Mouse (Mus musculus) neural tube, embryonic 11.5 days (tissue): Measurements from ENCODE around the gene Syce2. TPM values are rescaled to one million over a fixed set of nuclear protein-coding genes. Genes with fewer than 3 reads are reported as not detected.

ENCODE experiments used
- ATAC-seq: fragments of 200-750 bp; cut with Nextera tagmentation; 2 replicates; pipeline ENCODE4 v1.8.0; 2017; ENCODE audit warnings: moderate number of reproducible peaks, mild to moderate bottlenecking, moderate TSS enrichment, moderate library complexity; ENCODE audit not compliant: insufficient read depth, low FRiP score, low TSS enrichment
- DNase-seq: peaks from one replicate; pipeline ENCODE4 v3.0.0-alpha.2; 2015; ENCODE audit warnings: low spot score
- H3K27ac ChIP-seq: fragments of 300-500 bp; sonication (generic); 2 replicates; pipeline ENCODE4 v1.5.1; 2014; ENCODE audit warnings: low read depth, mild to moderate bottlenecking, low read length
- H3K27me3 ChIP-seq: fragments of 300-500 bp; sonication (generic); 2 replicates; pipeline ENCODE4 v1.6.1; 2014; ENCODE audit warnings: mild to moderate bottlenecking, low read length, mixed read lengths; ENCODE audit not compliant: control insufficient read depth, insufficient read depth
- H3K36me3 ChIP-seq: fragments of 300-500 bp; sonication (generic); 2 replicates; pipeline ENCODE4 v1.6.1; 2014; ENCODE audit warnings: mild to moderate bottlenecking, low read length, moderate library complexity, mixed read lengths; ENCODE audit not compliant: control insufficient read depth, insufficient read depth
- H3K4me1 ChIP-seq: fragments of 300-500 bp; sonication (generic); 2 replicates; pipeline ENCODE4 v1.6.1; 2014; ENCODE audit warnings: low read length, mixed read lengths; ENCODE audit not compliant: control insufficient read depth, insufficient read depth
- H3K4me2 ChIP-seq: fragments of 300-500 bp; sonication (generic); 2 replicates; pipeline ENCODE4 v1.6.1; 2014; ENCODE audit warnings: low read depth, mild to moderate bottlenecking, moderate library complexity
- H3K4me3 ChIP-seq: fragments of 300-500 bp; sonication (generic); 2 replicates; pipeline ENCODE4 v1.5.1; 2014; ENCODE audit warnings: low read depth, low read length
- H3K9ac ChIP-seq: fragments of 300-500 bp; sonication (generic); 2 replicates; pipeline ENCODE4 v1.6.1; 2014; ENCODE audit warnings: mild to moderate bottlenecking, low read length
- H3K9me3 ChIP-seq: fragments of 300-500 bp; sonication (generic); 2 replicates; pipeline ENCODE4 v1.6.1; 2016; ENCODE audit warnings: low read length; ENCODE audit not compliant: control insufficient read depth
- WGBS: fragments of 180-500 bp; shearing (Covaris S2); extraction: QIAGEN DNeasy Blood & Tissue Kit; methylation state at CpG from one replicate; pipeline ENCODE4 v1.1.7; 2014; 5-methylcytosine and 5-hydroxymethylcytosine counted together
- polyA plus RNA-seq: library from polyadenylated mRNA; unstranded; fragments of >200 nt; fragmentation: Nextera tagmentation; extraction: Ambion mirVana; gene quantifications from 2 replicates; pipeline ENCODE4 v1.2.1, GENCODE M21; 2014

Gene Syce2
- polyA plus RNA-seq, 1 experiment from 2014 or later: 50.5 TPM

- no peak overlapping the region for H3K4me2 ChIP-seq
- 72% methylated on average over 5 of the region's 5 CpGs for WGBS
- no peak overlapping the region for H3K9ac ChIP-seq
- no peaks in the 10 kb centered on the region for H3K9me3 ChIP-seq
- H3K4me3 ChIP-seq: no peak overlapping the region
- ATAC-seq (no peak), DNase-seq (no peak)
- peaks cover 54% of the 10 kb centered on the region for H3K27me3 ChIP-seq
- peaks cover 5% of the 10 kb centered on the region; the same call in 1 of the 2 replicates for H3K4me1 ChIP-seq
- H3K36me3 ChIP-seq: no peaks in the 10 kb centered on the region
- no peak overlapping the region for H3K27ac ChIP-seq
These were observed 38.0 kb downstream of the Syce2 start for GRCm38 (mm10) chr8:84909949-84910348.

GRCm38 (mm10) chr8:84910551-84910950 is 38.6 kb downstream of the Syce2 start:
- WGBS: 87% methylated on average over 6 of the region's 6 CpGs
- H3K27me3 ChIP-seq: peaks cover 55% of the 10 kb centered on the region

GRCm38 (mm10) chr8:84911854-84912253 is 39.9 kb downstream of the Syce2 start:
- no peak for DNase-seq
- Histone ChIP-seq H3K36me3 (no peaks in the 10 kb centered on the region), H3K4me2 (no peak overlapping the region), H3K27me3 (peaks cover 55% of the 10 kb centered on the region), H3K9me3 (no peaks in the 10 kb centered on the region), H3K9ac (no peak overlapping the region), H3K4me1 (peaks cover 5% of the 10 kb centered on the region; the same call in 1 of the 2 replicates), H3K27ac (no peak overlapping the region), H3K4me3 (no peak overlapping the region)
- WGBS: 79% methylated on average over 9 of the region's 9 CpGs
- ATAC-seq: no peak

More at GRCm38 (mm10) chr8:84910551-84910950, 38.6 kb downstream of the Syce2 start:
- Histone ChIP-seq H3K4me2 (no peak overlapping the region), H3K36me3 (no peaks in the 10 kb centered on the region), H3K4me3 (no peak overlapping the region), H3K9ac (no peak overlapping the region), H3K9me3 (no peaks in the 10 kb centered on the region), H3K27ac (no peak overlapping the region), H3K4me1 (peaks cover 5% of the 10 kb centered on the region; the same call in 1 of the 2 replicates)
- ATAC-seq: no peak
- DNase-seq: no peak

- ATAC-seq (no peak), DNase-seq (no peak)
- H3K4me1 ChIP-seq: peaks cover 5% of the 10 kb centered on the region; the same call in 1 of the 2 replicates
- H3K36me3 ChIP-seq: no peaks in the 10 kb centered on the region
- no peaks in the 10 kb centered on the region for H3K9me3 ChIP-seq
- peaks cover 57% of the 10 kb centered on the region for H3K27me3 ChIP-seq
- peak overlapping the region; percentile 44; the same call in 1 of the 2 replicates for H3K4me2 ChIP-seq
- peak overlapping the region; percentile 29 for H3K4me3 ChIP-seq
- no peak overlapping the region for H3K27ac ChIP-seq
- 23% methylated on average over 27 of the region's 27 CpGs for WGBS
- H3K9ac ChIP-seq: no peak overlapping the region
These were observed 40.5 kb downstream of the Syce2 start for GRCm38 (mm10) chr8:84912391-84912790.

- no peak for ATAC-seq
- peak; percentile 45 for DNase-seq
- no peaks in the 10 kb centered on the region for H3K9me3 ChIP-seq
- peak overlapping the region; percentile 29 for H3K4me3 ChIP-seq
- peak overlapping the region; percentile 44 for H3K4me2 ChIP-seq
- H3K27ac ChIP-seq: no peak overlapping the region
- WGBS: under 1% methylated on average over 55 of the region's 55 CpGs
- H3K9ac ChIP-seq: no peak overlapping the region
- H3K36me3 ChIP-seq: no peaks in the 10 kb centered on the region
- peaks cover 63% of the 10 kb centered on the region for H3K27me3 ChIP-seq
- peaks cover 5% of the 10 kb centered on the region; the same call in 1 of the 2 replicates for H3K4me1 ChIP-seq
These were observed 41.1 kb downstream of the Syce2 start for GRCm38 (mm10) chr8:84912895-84913501.

- Histone ChIP-seq H3K9ac (no peak overlapping the region), H3K4me2 (peak overlapping the region; percentile 44), H3K27me3 (peaks cover 67% of the 10 kb centered on the region), H3K4me3 (peak overlapping the region; percentile 29), H3K4me1 (peaks cover 5% of the 10 kb centered on the region; the same call in 1 of the 2 replicates), H3K9me3 (no peaks in the 10 kb centered on the region), H3K36me3 (no peaks in the 10 kb centered on the region), H3K27ac (no peak overlapping the region)
- no peak for DNase-seq
- no peak for ATAC-seq
- 19% methylated on average over 9 of the region's 9 CpGs for WGBS
These were observed 41.6 kb downstream of the Syce2 start for GRCm38 (mm10) chr8:84913502-84913900.

GRCm38 (mm10) chr8:84913960-84914359 is 42.0 kb downstream of the Syce2 start:
- peaks cover 5% of the 10 kb centered on the region; the same call in 1 of the 2 replicates for H3K4me1 ChIP-seq
- 26% methylated on average over 4 of the region's 4 CpGs for WGBS
- no peak overlapping the region for H3K27ac ChIP-seq
- no peaks in the 10 kb centered on the region for H3K9me3 ChIP-seq
- DNase-seq (no peak), ATAC-seq (no peak)
- H3K36me3 ChIP-seq: no peaks in the 10 kb centered on the region
- no peak overlapping the region for H3K4me3 ChIP-seq
- peaks cover 66% of the 10 kb centered on the region for H3K27me3 ChIP-seq
- no peak overlapping the region for H3K4me2 ChIP-seq
- no peak overlapping the region for H3K9ac ChIP-seq

GRCm38 (mm10) chr8:84915269-84915668 is 43.4 kb downstream of the Syce2 start:
- Histone ChIP-seq H3K4me1 (peaks cover 5% of the 10 kb centered on the region; the same call in 1 of the 2 replicates), H3K4me2 (no peak overlapping the region), H3K27ac (no peak overlapping the region), H3K4me3 (no peak overlapping the region), H3K27me3 (peaks cover 56% of the 10 kb centered on the region), H3K36me3 (no peaks in the 10 kb centered on the region), H3K9me3 (no peaks in the 10 kb centered on the region), H3K9ac (no peak overlapping the region)
- ATAC-seq (no peak), DNase-seq (no peak)
- WGBS: 87% methylated on average over 8 of the region's 8 CpGs

- Histone ChIP-seq H3K4me3 (no peak overlapping the region), H3K9me3 (no peaks in the 10 kb centered on the region), H3K4me1 (peaks cover 2% of the 10 kb centered on the region; the same call in 1 of the 2 replicates), H3K36me3 (no peaks in the 10 kb centered on the region), H3K9ac (no peak overlapping the region), H3K27ac (no peak overlapping the region), H3K27me3 (peaks cover 36% of the 10 kb centered on the region), H3K4me2 (no peak overlapping the region)
- WGBS: 20% methylated on average over 20 of the region's 20 CpGs
- no peak for DNase-seq
- no peak for ATAC-seq
These were observed 45.9 kb downstream of the Syce2 start for GRCm38 (mm10) chr8:84917781-84918180.
